Mouse (Mus musculus) colon, adult 2 months (tissue): ENCODE results near the gene Dhrs9. TPM values are rescaled to one million over a fixed set of nuclear protein-coding genes. Genes with fewer than 3 reads are reported as not detected.

ENCODE experiments used
- polyA plus RNA-seq: library from polyadenylated mRNA; depleted of rRNA; stranded (reverse); fragments of >200 nt; gene quantifications from 2 replicates; pipeline ENCODE4 v1.2.3, GENCODE M21; 2012; rRNA removed

Gene Dhrs9
- 2.8 and 4.0 TPM in 2 replicates for polyA plus RNA-seq

DNA sequence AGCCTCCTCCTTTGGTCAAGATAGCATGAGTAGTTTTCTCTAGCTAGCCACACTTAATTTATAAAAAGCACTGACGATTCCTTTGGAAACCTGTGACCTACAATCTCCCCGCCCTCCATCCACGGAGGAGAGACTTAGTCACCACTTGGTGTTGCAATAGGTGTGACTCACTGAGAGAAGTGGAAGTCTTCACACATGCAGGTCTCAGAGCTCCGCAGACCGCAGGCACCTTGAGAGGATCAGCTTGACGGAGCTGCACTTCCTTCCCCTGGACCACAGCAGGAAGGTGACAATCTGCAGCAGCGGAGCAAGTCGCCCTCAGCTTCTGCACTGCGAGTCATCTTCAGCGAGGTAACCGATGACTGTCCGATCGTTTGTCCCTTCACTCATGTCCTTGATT is at the start of gene Dhrs9:
TSS of gene Dhrs9 (plus strand) at position 165 of the 400 bp plus-strand sequence.

DNA sequence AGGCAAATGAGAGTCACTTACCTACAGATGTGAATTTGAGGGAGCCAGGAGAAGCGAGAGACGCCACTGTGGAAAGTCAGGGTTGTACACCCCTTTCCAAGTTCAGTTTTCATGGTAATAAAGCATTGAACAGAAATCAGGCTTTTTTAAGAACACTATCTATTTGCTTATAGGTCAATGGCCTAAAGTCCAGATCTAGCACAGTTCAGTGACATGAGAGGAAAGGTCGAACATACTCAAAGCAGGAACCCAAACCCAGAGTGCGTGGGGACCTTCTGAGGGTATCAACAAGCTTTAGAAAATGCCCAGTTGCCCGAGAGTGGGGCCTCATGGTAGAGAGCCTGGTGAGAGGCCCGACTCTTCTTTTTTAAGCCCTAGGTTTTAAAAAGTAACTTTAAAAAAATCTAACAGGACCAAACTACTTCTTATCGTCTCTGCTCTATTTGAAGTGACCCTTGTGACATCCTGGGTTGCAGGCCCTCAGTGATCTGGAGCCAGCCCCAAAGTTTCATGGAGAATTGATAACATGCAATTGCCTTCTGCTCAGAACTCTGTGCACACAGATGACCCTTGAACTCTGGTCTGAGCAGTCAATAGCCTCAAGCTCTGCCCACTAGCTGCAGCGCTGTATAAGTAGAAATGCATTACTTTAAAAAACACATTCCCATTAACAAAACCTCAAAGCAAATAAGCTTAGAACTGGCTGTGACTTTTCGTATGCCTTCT is 37.6 kb upstream of the Dhrs9 start, which contains the start of gene Abcb11:
TSS of gene Abcb11 (minus strand) at position 121 of the 726 bp plus-strand sequence.

Other genes with a start within 250 kb of the Dhrs9 start
- gene Nostrin, start 244.6 kb upstream of the Dhrs9 start, polyA plus RNA-seq, result 3.4 and 4.4 TPM in 2 replicates
- gene Spc25, start 174.3 kb upstream of the Dhrs9 start, polyA plus RNA-seq, result 0.61 and 1.9 TPM in 2 replicates
- gene G6pc2, start 169.4 kb upstream of the Dhrs9 start, polyA plus RNA-seq, result 0.17 and 0.67 TPM in 2 replicates
- not detected in 2 replicates for gene Abcb11, start 37.8 kb upstream of the Dhrs9 start, polyA plus RNA-seq
- gene Lrp2, start 205.6 kb downstream of the Dhrs9 start, polyA plus RNA-seq, result 0.05 and 0.06 TPM in 2 replicates